Mouse (Mus musculus) testis, adult 2 months (tissue): ENCODE results near the gene Gstm4. TPM values are rescaled to one million over a fixed set of nuclear protein-coding genes. Genes with fewer than 3 reads are reported as not detected.

Source experiments
- H3K27ac ChIP-seq: fragments of 200-500 bp; 2 replicates; pipeline ENCODE4 v1.5.1; 2012; ENCODE audit warnings: low read depth, low read length; ENCODE audit not compliant: control insufficient read depth, insufficient read depth
- H3K27me3 ChIP-seq: fragments of 200-500 bp; 2 replicates; pipeline ENCODE4 v1.6.1; 2012; ENCODE audit warnings: mild to moderate bottlenecking, low read length, moderate library complexity; ENCODE audit not compliant: control insufficient read depth, insufficient read depth
- H3K36me3 ChIP-seq: fragments of 200-500 bp; 2 replicates; pipeline ENCODE4 v1.6.1; 2012; ENCODE audit warnings: mild to moderate bottlenecking, low read length; ENCODE audit not compliant: control insufficient read depth, insufficient read depth
- H3K4me1 ChIP-seq: fragments of 200-500 bp; 2 replicates; pipeline ENCODE4 v1.6.1; 2012; ENCODE audit warnings: low read length; ENCODE audit not compliant: control insufficient read depth, insufficient read depth
- H3K4me3 ChIP-seq: fragments of 200-500 bp; 2 replicates; pipeline ENCODE4 v1.5.1; 2012; ENCODE audit warnings: low read depth, mild to moderate bottlenecking, low read length, moderate library complexity, mixed read lengths; ENCODE audit not compliant: control insufficient read depth
- CTCF ChIP-seq: fragments of 200-500 bp; IDR thresholded peaks from 2 replicates; pipeline ENCODE4 v1.5.1; 2012; ENCODE audit warnings: low read depth, mild to moderate bottlenecking, inconsistent platforms, low read length, moderate library complexity; ENCODE audit not compliant: control insufficient read depth, insufficient read depth, insufficient replicate concordance
- POLR2A ChIP-seq: fragments of 200-500 bp; IDR thresholded peaks from 2 replicates; pipeline ENCODE4 v1.6.1; 2012; ENCODE audit warnings: low read depth, mild to moderate bottlenecking, inconsistent platforms, low read length, moderate library complexity; ENCODE audit not compliant: control insufficient read depth
- polyA plus RNA-seq: library from polyadenylated mRNA; depleted of rRNA; stranded (reverse); fragments of >200 nt; gene quantifications from 2 replicates; pipeline ENCODE4 v1.2.3, GENCODE M21; 2012

Gene Gstm4
- polyA plus RNA-seq, 1 experiment = 20.7 TPM

DNA sequence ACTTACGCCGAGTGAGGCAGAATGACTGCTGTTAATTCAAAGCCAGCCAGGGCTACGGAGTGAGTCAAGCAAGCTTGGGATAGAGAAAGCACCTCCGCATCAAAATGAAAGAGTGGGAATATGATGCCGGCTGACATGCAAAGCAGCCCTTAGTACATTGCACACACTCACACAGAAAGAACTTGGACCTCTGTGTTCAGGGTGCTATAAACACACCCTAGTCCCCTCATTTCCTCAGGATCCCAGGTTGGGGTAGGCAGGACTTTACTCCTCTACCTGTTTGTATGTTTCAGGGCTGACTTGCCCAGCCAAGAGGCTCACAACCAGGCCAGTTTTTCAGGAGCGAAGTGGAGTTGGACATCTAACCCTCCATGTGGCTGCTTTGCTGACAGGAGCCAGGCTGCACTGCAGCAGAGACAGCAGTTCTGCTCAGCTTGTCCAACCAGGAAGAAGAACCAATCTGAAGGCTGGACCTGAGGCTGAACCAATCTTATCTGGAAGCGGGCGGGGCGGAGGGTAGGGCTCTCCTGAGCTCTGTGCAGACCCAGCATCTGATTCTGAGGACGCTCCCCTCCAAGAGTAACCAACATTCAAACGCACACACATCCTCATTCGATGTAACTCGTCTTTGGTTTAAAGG lies 24.7 kb upstream of the Gstm4 start:
- H3K4me1 ChIP-seq = no peaks in the 10 kb centered on the region; the same call in 1 of the 2 replicates
- H3K27me3 ChIP-seq = no peaks in the 10 kb centered on the region
- H3K4me3 ChIP-seq = no peak overlapping the region
- TF ChIP-seq CTCF (no peak), POLR2A (peak; percentile 34)
- H3K27ac ChIP-seq = no peak overlapping the region; the same call in 1 of the 2 replicates
- no peaks in the 10 kb centered on the region for H3K36me3 ChIP-seq

DNA sequence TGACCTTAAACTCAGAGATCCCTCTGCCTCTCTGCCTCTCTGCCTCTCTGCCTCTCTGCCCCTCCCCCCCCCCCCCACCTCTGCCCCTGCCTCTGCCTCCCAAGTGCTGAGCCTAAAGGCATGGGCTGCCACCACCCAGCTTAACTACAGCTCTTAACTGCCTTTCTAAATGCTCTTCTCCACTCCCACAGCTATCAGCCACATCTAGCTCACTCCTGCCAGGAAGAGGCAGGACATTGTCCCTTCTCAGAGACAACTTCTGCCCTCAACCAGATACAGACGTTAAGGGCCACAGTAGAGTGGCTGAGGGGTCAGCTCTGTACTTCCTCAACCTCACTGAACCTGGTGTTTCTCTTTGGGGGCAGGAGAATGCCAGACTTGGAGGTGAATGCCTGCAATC lies 24.1 kb upstream of the Gstm4 start:
- H3K4me3 ChIP-seq = no peak overlapping the region
- no peaks in the 10 kb centered on the region for H3K36me3 ChIP-seq
- TF ChIP-seq POLR2A (no peak), CTCF (no peak)
- H3K4me1 ChIP-seq = no peaks in the 10 kb centered on the region; the same call in 1 of the 2 replicates
- H3K27me3 ChIP-seq = no peaks in the 10 kb centered on the region
- H3K27ac ChIP-seq = no peak overlapping the region

DNA sequence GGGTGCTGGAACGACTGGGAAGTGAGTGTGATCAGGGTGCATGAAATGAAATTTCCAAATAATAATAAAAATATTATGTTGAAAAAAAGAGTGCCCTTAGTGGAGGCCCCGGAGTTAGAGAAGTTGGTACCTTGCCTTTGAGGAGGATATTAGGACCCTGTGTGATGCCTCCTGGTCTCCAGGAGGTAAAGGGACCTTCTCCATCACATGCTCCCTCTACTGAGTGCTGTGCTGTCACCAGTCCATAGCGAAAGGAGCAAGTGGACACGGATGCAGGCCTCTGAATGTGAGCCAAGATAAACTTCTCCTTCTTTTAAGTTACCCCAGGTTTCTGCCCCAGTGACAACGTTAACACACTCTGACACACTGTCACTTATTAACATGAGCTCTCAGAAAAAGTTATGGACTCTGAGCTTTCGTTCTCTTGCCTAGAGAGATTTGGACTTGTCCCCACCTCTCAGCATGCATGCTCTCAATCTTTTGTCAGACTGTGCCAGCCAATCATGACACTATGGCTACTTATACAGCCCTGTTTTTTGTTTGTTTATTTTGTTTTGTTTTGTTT lies 22.8 kb upstream of the Gstm4 start:
- Histone ChIP-seq H3K4me3 (no peak overlapping the region), H3K36me3 (no peaks in the 10 kb centered on the region), H3K4me1 (no peaks in the 10 kb centered on the region; the same call in 1 of the 2 replicates), H3K27ac (no peak overlapping the region), H3K27me3 (no peaks in the 10 kb centered on the region)
- TF ChIP-seq POLR2A = no peak
- no peak for TF ChIP-seq CTCF

DNA sequence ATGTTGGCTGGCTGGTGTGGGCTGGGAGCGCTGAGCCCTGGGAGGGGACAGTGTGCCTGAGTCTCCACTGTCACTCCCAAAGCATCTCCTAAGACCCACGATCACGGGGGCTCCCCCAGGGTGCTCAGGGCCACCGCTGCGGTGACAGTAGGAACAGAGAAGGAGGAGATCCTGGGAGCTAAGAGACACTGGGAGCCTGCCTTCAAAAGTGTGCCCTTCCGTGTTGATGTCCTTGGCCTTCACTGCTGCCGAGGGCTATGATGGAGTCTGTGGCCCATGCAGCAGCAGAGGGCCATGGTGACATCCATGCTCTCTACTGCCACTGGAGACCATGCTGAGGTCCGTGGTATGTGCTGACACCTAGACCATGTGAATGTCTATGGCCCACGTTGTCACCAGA lies 20.9 kb upstream of the Gstm4 start:
- no peaks in the 10 kb centered on the region for H3K36me3 ChIP-seq
- TF ChIP-seq POLR2A (no peak), CTCF (no peak)
- no peak overlapping the region for H3K4me3 ChIP-seq
- no peak overlapping the region for H3K27ac ChIP-seq
- no peaks in the 10 kb centered on the region; the same call in 1 of the 2 replicates for H3K4me1 ChIP-seq
- no peaks in the 10 kb centered on the region for H3K27me3 ChIP-seq

DNA sequence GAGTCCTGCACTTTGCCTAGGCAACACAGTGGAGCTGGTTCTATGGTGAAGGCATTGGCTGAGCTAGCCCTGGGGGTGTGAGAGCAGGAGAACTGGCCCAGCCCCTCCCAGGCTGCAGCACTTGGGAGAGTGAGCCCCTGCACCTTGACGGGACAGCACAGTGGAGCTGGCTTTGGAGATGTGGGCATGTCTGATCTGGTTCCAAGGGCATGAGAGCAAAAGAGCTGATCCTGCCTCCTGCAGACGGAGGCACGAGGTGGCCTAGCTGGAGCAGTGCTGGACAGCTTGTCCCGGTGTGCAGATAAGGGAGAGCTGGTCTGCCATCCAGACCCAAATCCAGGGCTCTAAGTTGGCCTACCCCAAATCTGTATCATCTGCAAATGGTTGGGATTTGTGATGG lies 20.0 kb upstream of the Gstm4 start:
- no peak overlapping the region for H3K4me3 ChIP-seq
- H3K36me3 ChIP-seq = no peaks in the 10 kb centered on the region
- H3K27me3 ChIP-seq = no peaks in the 10 kb centered on the region
- H3K27ac ChIP-seq = 0 out of 2 replicates have a peak overlapping the region, but pooled peaks have one; percentile 0
- TF ChIP-seq CTCF (no peak), POLR2A (no peak)
- H3K4me1 ChIP-seq = no peaks in the 10 kb centered on the region; the same call in 1 of the 2 replicates

DNA sequence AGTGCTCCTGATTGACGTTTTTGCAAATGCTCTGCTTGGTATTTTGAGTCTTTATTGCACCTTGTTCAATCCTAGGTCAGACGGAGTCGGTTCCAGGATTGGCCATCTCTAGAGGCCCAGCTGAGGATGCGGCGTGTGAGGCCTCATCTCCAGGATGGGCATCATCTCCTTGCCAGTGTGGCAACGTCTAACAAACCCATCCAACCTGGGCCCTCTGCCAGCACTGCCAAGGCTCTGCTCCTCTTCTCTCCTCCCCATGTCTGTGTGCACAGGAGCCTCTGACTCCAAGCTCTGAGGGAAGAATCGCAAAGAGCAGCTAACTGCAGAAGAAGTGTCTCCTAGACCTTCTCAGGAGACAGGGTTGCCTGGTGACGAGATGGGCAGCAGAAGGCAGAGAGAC lies 18.0 kb upstream of the Gstm4 start:
- Histone ChIP-seq H3K36me3 (no peaks in the 10 kb centered on the region), H3K27ac (no peak overlapping the region), H3K4me3 (no peak overlapping the region), H3K4me1 (no peaks in the 10 kb centered on the region), H3K27me3 (no peaks in the 10 kb centered on the region)
- TF ChIP-seq CTCF = no peak
- no peak for TF ChIP-seq POLR2A

DNA sequence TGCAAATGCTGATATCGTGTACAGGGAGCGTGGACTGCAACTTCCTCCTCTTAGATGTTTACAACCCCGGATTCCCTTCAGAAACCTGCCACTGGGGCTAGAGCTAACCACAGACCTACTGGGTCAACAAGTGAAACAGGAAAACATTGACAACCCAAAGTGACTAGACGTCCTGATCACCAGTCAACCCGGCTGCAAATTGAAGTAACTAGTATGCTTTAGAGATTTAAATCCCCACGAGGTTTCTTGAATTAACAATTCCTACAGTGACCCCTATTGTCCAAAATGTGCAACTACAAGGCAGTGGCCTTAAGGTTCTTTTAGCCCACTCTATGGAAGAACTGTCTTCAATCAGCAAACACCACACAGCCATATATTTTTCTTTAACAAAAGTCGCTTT lies 16.7 kb upstream of the Gstm4 start:
- Histone ChIP-seq H3K36me3 (no peaks in the 10 kb centered on the region), H3K27ac (no peak overlapping the region), H3K27me3 (no peaks in the 10 kb centered on the region), H3K4me3 (no peak overlapping the region), H3K4me1 (no peaks in the 10 kb centered on the region)
- no peak for TF ChIP-seq POLR2A
- no peak for TF ChIP-seq CTCF

DNA sequence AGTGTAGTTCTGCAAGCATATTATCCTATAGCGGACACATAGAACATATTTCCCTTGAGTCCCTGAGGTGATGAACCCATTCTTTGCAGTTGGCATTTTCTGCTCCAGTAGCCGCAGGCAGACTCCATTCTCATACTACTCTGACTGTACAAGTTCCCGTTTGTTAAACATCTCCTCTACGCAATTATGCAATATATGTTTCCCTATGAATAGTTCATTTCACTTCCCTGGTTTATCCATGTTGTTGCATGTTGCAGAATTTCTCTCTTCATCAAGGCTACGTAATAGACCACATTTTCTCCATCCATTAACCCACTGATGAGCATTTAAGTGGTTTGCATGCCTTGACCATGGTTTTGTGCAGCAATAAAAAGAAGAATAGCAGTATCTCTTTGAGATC lies 5.8 kb upstream of the Gstm4 start:
- Histone ChIP-seq H3K4me1 (no peaks in the 10 kb centered on the region), H3K4me3 (no peak overlapping the region), H3K36me3 (no peaks in the 10 kb centered on the region), H3K27ac (no peak overlapping the region), H3K27me3 (no peaks in the 10 kb centered on the region)
- TF ChIP-seq CTCF (no peak), POLR2A (no peak)
